Mouse (Mus musculus) liver, postnatal 0 days (tissue): ENCODE data around the gene Kif5c.

ENCODE experiments used
- CTCF ChIP-seq: sonication (generic); IDR thresholded peaks from 2 replicates; pipeline ENCODE4 v1.5.1; 2016; ENCODE audit warnings: antibody characterized with exemption, low read depth
- EP300 ChIP-seq: IDR thresholded peaks from 2 replicates; pipeline ENCODE4 v1.6.1; 2016; ENCODE audit warnings: antibody characterized with exemption, low read depth, mild to moderate bottlenecking

DNA sequence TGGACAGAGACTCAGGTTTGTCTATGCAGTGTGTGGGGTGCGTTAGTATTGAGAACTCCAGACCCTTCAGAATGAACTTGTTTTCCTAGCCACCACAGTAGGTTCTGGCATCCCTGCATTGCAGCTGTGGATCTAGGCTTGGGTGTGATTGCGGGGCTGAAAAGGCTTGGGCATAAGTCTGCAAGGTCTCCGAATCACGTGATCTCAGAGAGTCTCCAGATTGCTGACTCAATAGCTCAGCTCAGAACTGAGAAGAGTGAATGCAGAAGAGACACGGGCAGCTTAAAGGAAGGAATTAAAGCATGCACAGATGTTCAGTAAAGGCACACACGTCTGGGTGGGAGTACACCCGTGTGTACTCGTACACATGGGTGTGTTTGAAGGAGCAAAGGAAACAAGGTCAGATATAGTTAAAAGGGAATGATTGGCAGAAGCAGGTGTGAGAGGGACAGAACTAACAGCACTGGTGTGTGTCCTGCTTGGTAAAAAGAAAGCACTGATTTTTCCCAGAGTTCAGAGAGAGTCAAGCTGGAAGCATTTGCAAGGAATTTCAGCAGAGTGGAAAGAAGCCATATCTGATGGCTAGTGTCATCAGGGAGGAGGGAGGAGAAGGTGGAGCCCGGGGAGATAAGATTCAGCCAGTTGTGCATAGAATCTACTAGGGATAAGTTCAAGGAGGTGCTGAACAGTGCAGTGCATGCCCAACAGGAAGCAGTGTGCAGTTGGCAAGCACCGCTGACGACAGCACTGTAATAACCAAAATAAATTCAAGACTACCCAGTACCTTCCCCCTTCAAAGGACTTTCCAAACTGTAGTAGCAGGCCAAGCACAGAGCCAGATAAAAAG, 130.9 kb downstream of the Kif5c start:
- TF ChIP-seq CTCF (no peak), EP300 (no peak)
